Mouse (Mus musculus) CH12.LX (cell line): ENCODE measurements around the gene Ankrd50.

Experiments
- MAFK ChIP-seq: IDR thresholded peaks from 2 replicates; pipeline ENCODE4 v1.6.1; 2011; ENCODE audit warnings: low read length, improper control_type of control experiment; ENCODE audit not compliant: insufficient replicate concordance
- POLR2A ChIP-seq: IDR thresholded peaks from 2 replicates; pipeline ENCODE4 v1.6.1; 2011; ENCODE audit warnings: low read depth, mild to moderate bottlenecking, improper control_type of control experiment, low read length

DNA sequence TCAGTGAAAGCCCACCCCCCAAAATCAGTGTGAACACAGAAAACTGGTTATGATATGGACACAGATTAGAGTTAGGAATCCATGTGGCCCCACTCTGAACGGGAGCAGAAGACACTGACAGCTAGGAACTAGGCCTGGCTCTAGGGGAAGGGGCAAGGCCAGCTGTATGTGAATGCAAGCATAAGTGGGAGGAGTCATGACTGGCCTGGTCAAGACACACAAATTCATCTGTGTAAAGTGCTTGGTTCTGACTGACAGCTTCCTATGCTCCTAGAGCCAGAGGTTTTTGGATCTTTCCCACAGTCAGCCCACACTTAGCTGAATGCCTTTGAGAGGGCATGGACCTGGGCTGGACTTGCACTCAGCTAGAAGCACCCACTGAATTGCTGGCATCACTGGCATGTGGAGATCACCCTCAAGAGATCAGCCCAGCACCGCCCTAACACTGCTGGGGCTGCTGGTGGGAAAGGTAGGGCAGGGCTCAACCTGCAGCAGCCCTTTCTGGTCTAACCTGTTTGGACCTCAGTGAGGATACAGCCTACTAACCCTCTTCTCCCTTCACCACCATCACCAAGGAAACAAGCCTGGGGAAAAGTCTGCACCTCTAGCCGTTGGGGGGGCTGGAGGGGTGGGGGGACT lies 69.2 kb downstream of the Ankrd50 start:
- TF ChIP-seq MAFK: no peak
- TF ChIP-seq POLR2A: no peak
